Comparison of ENCODE assay signal across 9 mouse cellular contexts in genomic region chr1:86440887-86441723, GRCm38 (mm10). TPM values are rescaled to one million over a fixed set of nuclear protein-coding genes. Genes with fewer than 3 reads are reported as not detected.
DNase-seq lines count a peak whose midpoint lies in the region; ATAC-seq lines count a peak whose summit lies in the region.
"Had no signal": no experiment of that assay in that cellular context is flagged by ENCODE, and none has a peak within 500 bp of the region (broad histone marks: within the 10 kb centered on the region; RNA-seq: fewer than 3 reads in every experiment).

No protein-coding gene starts in this region.

- H3K27me3 ChIP-seq in embryonic facial prominence, embryonic 10.5 days (replicated peaks; ENCODE audit: low read depth, poor library complexity, severe bottlenecking): peaks cover 14% of the 10 kb centered on the region; the same call in 1 of the 2 replicates
- no peaks in the 10 kb centered on the region for H3K27me3 ChIP-seq in heart, embryonic 16.5 days (ENCODE audit: control insufficient read depth, insufficient read depth, low read length)

- WGBS in embryonic facial prominence, embryonic 10.5 days: 1% methylated on average over 29 of the region's 29 CpGs
- 2% methylated on average over 29 of the region's 29 CpGs for whole genome bisulfite sequencing in heart, embryonic 16.5 days

- H3K9me3 ChIP-seq in embryonic facial prominence, embryonic 10.5 days: no peaks in the 10 kb centered on the region
- H3K9me3 ChIP-seq in heart, embryonic 16.5 days (replicated peaks; ENCODE audit: control insufficient read depth, low read length): no peaks in the 10 kb centered on the region

- DNase-seq in T-cell, adult 2 months (ENCODE audit: low spot score): peak; percentile 81
- DNase-seq in embryonic facial prominence, embryonic 10.5 days (ENCODE audit: low spot score): peak; percentile 86
- DNase-seq in kidney, postnatal 25 days: peak; percentile 60 to 78
- peak; percentile 63 for DNase-seq in lung, postnatal 14 days
- DNase-seq in ovary, postnatal 36 days (ENCODE audit: low spot score): peak; percentile 67
- DNase-seq in frontal cortex, postnatal 36 days (ENCODE audit: low spot score in 2 of 2): no peak

- peak overlapping the region; percentile 68 for H3K4me3 ChIP-seq in embryonic facial prominence, embryonic 10.5 days
- peak overlapping the region; percentile 55 for H3K4me3 ChIP-seq in heart, embryonic 16.5 days (ENCODE audit: low read length)

- H3K27ac ChIP-seq in embryonic facial prominence, embryonic 10.5 days (replicated peaks): peak overlapping the region; percentile 100
- peak overlapping the region; percentile 99 for H3K27ac ChIP-seq in heart, embryonic 16.5 days (ENCODE audit: low read length)

- H3K36me3 ChIP-seq in embryonic facial prominence, embryonic 10.5 days (replicated peaks): no peaks in the 10 kb centered on the region
- H3K36me3 ChIP-seq in heart, embryonic 16.5 days (ENCODE audit: control insufficient read depth, insufficient read depth): no peaks in the 10 kb centered on the region

- H3K4me1 ChIP-seq in embryonic facial prominence, embryonic 10.5 days: peaks cover 67% of the 10 kb centered on the region
- H3K4me1 ChIP-seq in heart, embryonic 16.5 days (ENCODE audit: control insufficient read depth, insufficient read depth, low read length): peaks cover 49% of the 10 kb centered on the region

- peak overlapping the region; percentile 90 for H3K9ac ChIP-seq in heart, embryonic 16.5 days (ENCODE audit: low read length)

- ATAC-seq in CD4-positive, CD25-positive, alpha-beta regulatory T cell, adult 4 months: peak; percentile 21
- peak; percentile 35 for ATAC-seq in heart, embryonic 16.5 days (replicated peaks; ENCODE audit: extremely low read depth, insufficient read depth, low FRiP score)

- peak overlapping the region; percentile 86 for H3K4me2 ChIP-seq in heart, embryonic 16.5 days (ENCODE audit: low read depth, low read length)

RNA-seq across cellular contexts. Expression of gene Tex44, which starts 15.0 kb away (rescaled TPM):
- not detected for polyA plus RNA-seq in CD4-positive, CD25-positive, alpha-beta regulatory T cell, adult 4 months (2017; shearing (Covaris generic))
- polyA plus RNA-seq in embryonic facial prominence, embryonic 10.5 days (2016; fragmentation: Nextera tagmentation; extraction: Ambion mirVana): not detected in 2 replicates
- polyA plus RNA-seq in heart, embryonic 16.5 days (2015; fragmentation: Nextera tagmentation; extraction: Ambion mirVana): not detected in 2 replicates
- polyA plus RNA-seq: large intestine, adult 2 months had no signal

RNA-seq across cellular contexts. Expression of gene Nmur1, which starts 15.1 kb away (rescaled TPM):
- polyA plus RNA-seq in CD4-positive, CD25-positive, alpha-beta regulatory T cell, adult 4 months (2017; shearing (Covaris generic)): 1 to 10 TPM; 1.5 to 4.0 TPM
- polyA plus RNA-seq in embryonic facial prominence, embryonic 10.5 days (2016; fragmentation: Nextera tagmentation; extraction: Ambion mirVana): 0.24 TPM in 1 of 2 replicates, not detected in the other
- not detected in 2 replicates for polyA plus RNA-seq in heart, embryonic 16.5 days (2015; fragmentation: Nextera tagmentation; extraction: Ambion mirVana)

Comparison
In these comparisons a context has a peak if more than half of its experiments do, and no peak if none do; other contexts are left out.
1. DNase-seq: peak in T-cell, adult 2 months (single experiment), embryonic facial prominence, embryonic 10.5 days (single experiment), kidney, postnatal 25 days (2 of 2), lung, postnatal 14 days (single experiment) and ovary, postnatal 36 days (single experiment); none in frontal cortex, postnatal 36 days (0 of 2).